Mouse (Mus musculus) kidney, embryonic 15.5 days (tissue): ENCODE results near the gene Fbll1. TPM values are rescaled to one million over a fixed set of nuclear protein-coding genes. Genes with fewer than 3 reads are reported as not detected.

Experiments used
- ATAC-seq: fragments of 200-750 bp; cut with Nextera tagmentation; replicated peaks from 2 replicates; pipeline ENCODE4 v1.8.0; 2017; ENCODE audit warnings: moderate TSS enrichment; ENCODE audit not compliant: low FRiP score
- H3K27ac ChIP-seq: fragments of 300-500 bp; sonication (generic); 2 replicates; pipeline ENCODE4 v1.5.1; 2015; ENCODE audit warnings: mild to moderate bottlenecking, inconsistent platforms
- H3K27me3 ChIP-seq: fragments of 300-500 bp; sonication (generic); 2 replicates; pipeline ENCODE4 v1.6.1; 2015; ENCODE audit warnings: inconsistent platforms
- H3K36me3 ChIP-seq: fragments of 300-500 bp; sonication (generic); 2 replicates; pipeline ENCODE4 v1.6.1; 2015; ENCODE audit warnings: inconsistent platforms
- H3K4me1 ChIP-seq: fragments of 300-500 bp; sonication (generic); 2 replicates; pipeline ENCODE4 v1.6.1; 2015; ENCODE audit warnings: inconsistent platforms
- H3K4me2 ChIP-seq: fragments of 300-500 bp; sonication (generic); 2 replicates; pipeline ENCODE4 v1.6.1; 2015; ENCODE audit warnings: moderate library complexity, mild to moderate bottlenecking, inconsistent platforms
- H3K4me3 ChIP-seq: fragments of 300-500 bp; sonication (generic); replicated peaks from 2 replicates; pipeline ENCODE4 v1.5.1; 2015; ENCODE audit warnings: mild to moderate bottlenecking, inconsistent platforms
- H3K9ac ChIP-seq: fragments of 300-500 bp; sonication (generic); 2 replicates; pipeline ENCODE4 v1.6.1; 2015; ENCODE audit warnings: mild to moderate bottlenecking, inconsistent platforms
- H3K9me3 ChIP-seq: fragments of 300-500 bp; sonication (generic); replicated peaks from 2 replicates; pipeline ENCODE4 v1.6.1; 2016; ENCODE audit warnings: inconsistent platforms
- WGBS: fragments of 180-500 bp; shearing (Covaris S2); methylation state at CpG from one replicate; pipeline ENCODE4 v1.1.7; 2015; ENCODE audit warnings: mixed read lengths; 5-methylcytosine and 5-hydroxymethylcytosine counted together
- polyA plus RNA-seq: library from polyadenylated mRNA; unstranded; fragments of >200 nt; fragmentation: Nextera tagmentation; extraction: Ambion mirVana; gene quantifications from 2 replicates; pipeline ENCODE4 v1.2.1, GENCODE M21; 2015

Fbll1 gene
- polyA plus RNA-seq, 1 experiment from 2014 or later: 0.13 TPM

DNA sequence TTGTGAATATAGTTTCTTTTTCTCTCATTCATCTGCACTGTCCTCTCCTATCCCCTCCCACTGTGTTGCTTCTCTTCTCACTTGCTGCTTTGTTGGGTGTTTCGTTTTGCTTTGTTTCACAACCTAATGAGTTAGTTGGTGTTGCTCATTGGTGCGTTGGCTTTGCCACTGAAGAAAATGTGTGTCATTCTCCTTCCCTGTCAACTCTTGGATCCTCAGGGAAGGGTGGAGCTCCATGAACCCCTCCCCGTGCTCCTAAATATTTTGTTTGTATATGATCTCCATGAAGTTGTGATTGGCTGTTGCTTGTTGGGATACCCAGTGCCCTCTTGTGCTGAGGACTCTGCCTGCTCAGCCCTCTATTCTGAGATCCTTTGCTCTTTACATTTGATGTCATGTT is 18.3 kb downstream of the Fbll1 start:
- 83% methylated on average over 3 of the region's 3 CpGs for WGBS
- Histone ChIP-seq H3K9ac (no peak overlapping the region), H3K36me3 (peaks cover 87% of the 10 kb centered on the region), H3K9me3 (no peaks in the 10 kb centered on the region), H3K27me3 (no peaks in the 10 kb centered on the region), H3K4me2 (no peak overlapping the region), H3K27ac (no peak overlapping the region), H3K4me3 (no peak overlapping the region), H3K4me1 (no peaks in the 10 kb centered on the region)
- ATAC-seq: no peak

DNA sequence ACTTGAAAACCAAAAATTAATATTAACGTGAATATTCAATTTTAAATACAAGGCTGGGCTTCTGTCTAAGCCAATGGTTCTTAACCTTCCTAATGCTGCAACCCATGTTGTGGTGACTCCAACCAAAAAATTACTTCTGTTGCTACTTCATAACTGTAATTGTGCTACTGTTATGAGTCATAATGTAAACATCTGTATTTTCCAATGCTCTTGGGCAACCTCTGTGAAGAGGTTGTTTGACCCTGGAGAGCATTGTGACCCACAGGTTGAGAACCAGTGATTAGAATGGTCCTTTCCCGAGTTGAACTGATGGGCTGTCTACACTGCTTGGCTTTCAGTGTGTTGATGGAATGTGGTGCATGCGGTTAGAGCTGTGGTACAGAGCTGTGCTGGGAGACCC is 22.2 kb downstream of the Fbll1 start:
- peaks cover 56% of the 10 kb centered on the region for H3K36me3 ChIP-seq
- H3K9me3 ChIP-seq: no peaks in the 10 kb centered on the region
- H3K27me3 ChIP-seq: no peaks in the 10 kb centered on the region
- H3K4me2 ChIP-seq: no peak overlapping the region
- whole genome bisulfite sequencing: 94% methylated on average over 3 of the region's 3 CpGs
- H3K9ac ChIP-seq: no peak overlapping the region
- no peak overlapping the region for H3K4me3 ChIP-seq
- peaks cover 4% of the 10 kb centered on the region; the same call in 1 of the 2 replicates for H3K4me1 ChIP-seq
- no peak for ATAC-seq
- no peak overlapping the region for H3K27ac ChIP-seq

GRCm38 (mm10) chr11:35775606-35776005 is 23.1 kb downstream of the Fbll1 start:
- no peak overlapping the region for H3K27ac ChIP-seq
- ATAC-seq: no peak
- peaks cover 12% of the 10 kb centered on the region for H3K4me1 ChIP-seq
- WGBS: 91% methylated on average over 3 of the region's 3 CpGs
- no peaks in the 10 kb centered on the region for H3K9me3 ChIP-seq
- no peak overlapping the region for H3K4me2 ChIP-seq
- H3K4me3 ChIP-seq: no peak overlapping the region
- no peaks in the 10 kb centered on the region for H3K27me3 ChIP-seq
- no peak overlapping the region for H3K9ac ChIP-seq
- peaks cover 51% of the 10 kb centered on the region for H3K36me3 ChIP-seq

DNA sequence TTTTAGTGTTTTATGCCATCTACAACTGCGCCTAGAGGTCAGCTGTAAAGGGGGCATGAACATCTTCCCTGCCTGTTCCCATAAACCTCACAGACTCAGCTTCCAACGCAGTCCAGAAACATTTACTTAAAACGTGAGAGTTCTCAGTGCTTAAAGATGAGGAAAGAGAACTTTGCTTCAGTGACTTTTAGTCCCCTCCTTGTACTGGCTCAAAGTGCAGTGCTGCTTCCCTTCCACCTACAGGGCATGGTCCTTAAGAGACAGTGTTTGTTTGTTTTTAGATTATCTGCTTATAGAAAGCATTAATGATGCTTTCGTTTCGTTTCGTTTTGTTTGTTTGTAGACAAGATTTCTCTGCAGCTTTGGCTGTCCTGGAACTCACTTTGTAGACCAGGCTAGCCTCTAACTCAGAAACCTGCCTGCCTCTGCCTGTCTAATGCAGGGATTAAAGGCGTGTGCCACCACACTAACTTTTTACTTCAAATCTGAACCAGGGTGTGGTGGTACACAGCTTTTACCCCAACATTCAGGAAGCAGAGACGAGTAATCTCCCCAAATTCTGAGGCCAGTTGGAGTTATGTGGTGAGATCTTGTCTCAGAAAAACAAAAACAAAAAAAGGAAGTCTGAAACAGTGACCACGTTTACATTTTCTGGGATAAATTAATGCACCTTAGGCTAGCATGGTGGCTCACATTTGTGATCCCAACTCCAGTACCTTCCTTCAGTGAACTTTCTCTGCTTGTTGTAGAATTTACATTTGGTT is 27.8 kb downstream of the Fbll1 start:
- Histone ChIP-seq H3K27ac (peak overlapping the region; percentile 94; the same call in 1 of the 2 replicates), H3K4me1 (peaks cover 13% of the 10 kb centered on the region), H3K9me3 (no peaks in the 10 kb centered on the region), H3K27me3 (no peaks in the 10 kb centered on the region), H3K9ac (peak overlapping the region; percentile 93), H3K36me3 (peaks cover 8% of the 10 kb centered on the region; the same call in 1 of the 2 replicates), H3K4me3 (peak overlapping the region; percentile 92), H3K4me2 (peak overlapping the region; percentile 76)
- no peak for ATAC-seq
- WGBS: 58% methylated on average over 9 of the region's 9 CpGs

DNA sequence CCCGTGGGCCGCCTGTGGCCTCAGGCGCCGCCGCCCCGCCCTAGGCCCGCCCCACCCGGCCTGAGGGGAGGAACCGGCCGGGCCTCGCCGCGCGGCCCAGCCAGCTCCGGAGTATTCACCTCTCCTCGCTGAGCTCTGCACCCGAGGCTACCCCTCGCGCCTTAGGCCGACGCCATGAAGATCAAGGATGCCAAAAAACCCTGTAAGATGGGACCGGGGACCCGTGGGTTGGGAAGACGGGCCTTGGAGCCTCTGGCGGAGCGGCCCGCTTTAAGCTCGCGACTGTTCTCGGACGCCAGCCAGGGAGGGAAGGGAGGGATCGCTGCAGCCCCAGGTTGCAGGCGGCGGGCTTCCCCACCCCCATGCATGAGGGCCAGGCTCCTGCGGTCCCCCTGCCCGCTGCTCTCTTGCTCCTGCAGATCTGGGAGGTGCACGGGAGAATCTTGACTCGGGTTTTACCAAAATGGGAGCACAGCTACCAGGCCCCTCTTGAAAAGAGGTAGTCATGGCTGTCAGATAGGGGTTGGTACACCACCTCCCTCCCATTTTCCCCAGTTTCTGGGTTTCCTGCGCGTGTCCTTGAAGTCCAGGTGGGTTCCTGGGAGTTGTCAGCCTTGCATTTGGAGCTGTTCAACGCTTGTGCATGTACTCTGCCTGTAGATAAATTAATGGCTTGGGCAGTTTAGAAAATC is 28.8 kb downstream of the Fbll1 start:
- peak overlapping the region; percentile 94 for H3K27ac ChIP-seq
- ATAC-seq: peak; percentile 95
- under 1% methylated on average over 41 of the region's 41 CpGs for WGBS

DNA sequence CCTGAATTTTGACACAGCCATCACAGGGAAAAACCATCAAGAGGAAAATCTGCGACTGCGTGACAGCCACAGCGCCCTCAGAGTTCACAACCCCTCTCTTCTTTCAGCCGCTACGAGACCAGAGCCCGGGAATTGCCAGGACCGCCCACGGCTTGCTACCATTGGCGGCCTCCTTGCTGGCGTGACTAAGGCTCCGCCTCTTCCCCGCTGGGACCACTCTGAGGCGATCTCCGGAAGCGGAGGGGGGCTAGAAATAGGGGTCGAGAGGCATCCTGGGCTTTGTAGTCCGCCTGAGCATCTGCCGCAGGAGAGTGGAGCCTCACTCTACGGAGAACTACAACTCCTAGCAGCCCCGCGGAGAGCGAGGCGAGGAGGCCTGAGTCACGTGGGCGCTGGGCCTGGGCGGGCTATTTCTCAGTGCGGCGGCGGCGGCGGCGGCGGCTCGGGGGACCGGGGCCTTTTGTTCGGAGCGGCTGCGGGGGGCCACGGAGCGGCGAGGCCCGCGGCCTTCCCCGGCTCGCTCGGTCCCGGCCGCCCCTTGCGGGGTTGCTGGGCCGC is 29.4 kb downstream of the Fbll1 start, which contains the start of gene Pank3:
Gene Pank3 (plus strand): TSS at position 297 of the 558 bp plus-strand sequence.
- Histone ChIP-seq H3K4me3 (peak within 1 kb of the TSS; percentile 92), H3K9me3 (no peaks in the 10 kb centered on the region), H3K4me1 (peaks cover 13% of the 10 kb centered on the region), H3K4me2 (peak within 1 kb of the TSS; percentile 76), H3K9ac (peak within 1 kb of the TSS; percentile 93), H3K27ac (peak within 1 kb of the TSS; percentile 94), H3K36me3 (peaks cover 7% of the 10 kb centered on the region; the same call in 1 of the 2 replicates), H3K27me3 (no peaks in the 10 kb centered on the region)
- under 1% methylated on average over 50 of the region's 50 CpGs for WGBS
- peak; percentile 100 for ATAC-seq

More for the DNA sequence above, 28.8 kb downstream of the Fbll1 start:
- Histone ChIP-seq H3K9ac (peak overlapping the region; percentile 93), H3K4me1 (peaks cover 13% of the 10 kb centered on the region), H3K4me3 (peak overlapping the region; percentile 92), H3K9me3 (no peaks in the 10 kb centered on the region), H3K36me3 (peaks cover 7% of the 10 kb centered on the region; the same call in 1 of the 2 replicates), H3K27me3 (no peaks in the 10 kb centered on the region), H3K4me2 (peak overlapping the region; percentile 76)

GRCm38 (mm10) chr11:35766845-35767244 is 31.8 kb downstream of the Fbll1 start:
- Histone ChIP-seq H3K4me1 (peaks cover 13% of the 10 kb centered on the region), H3K36me3 (no peaks in the 10 kb centered on the region), H3K4me3 (no peak overlapping the region), H3K9me3 (no peaks in the 10 kb centered on the region), H3K9ac (no peak overlapping the region), H3K27ac (no peak overlapping the region), H3K4me2 (no peak overlapping the region), H3K27me3 (no peaks in the 10 kb centered on the region)
- WGBS: 84% methylated on average over 5 of the region's 5 CpGs
- ATAC-seq: no peak

DNA sequence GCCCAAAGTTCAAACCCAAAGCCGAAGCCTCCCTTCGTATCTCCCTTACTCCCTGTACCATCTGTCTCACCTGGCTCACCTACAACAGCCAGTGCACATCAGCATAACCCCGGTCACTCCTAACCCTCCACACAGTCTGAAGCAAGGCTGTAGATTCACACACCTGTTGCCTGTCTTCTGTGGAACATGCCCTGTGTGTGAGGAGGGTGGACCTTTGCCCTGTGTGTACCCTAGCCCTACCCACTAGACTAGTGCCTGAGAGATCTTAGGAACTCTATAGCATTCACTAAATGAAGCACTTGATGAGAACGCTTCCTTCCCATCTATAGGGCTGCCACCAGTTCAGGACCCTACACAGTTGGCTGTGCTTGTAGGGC is 38.1 kb downstream of the Fbll1 start:
- WGBS: 92% methylated on average over 4 of the region's 4 CpGs
- no peak for ATAC-seq
- no peaks in the 10 kb centered on the region for H3K36me3 ChIP-seq

DNA sequence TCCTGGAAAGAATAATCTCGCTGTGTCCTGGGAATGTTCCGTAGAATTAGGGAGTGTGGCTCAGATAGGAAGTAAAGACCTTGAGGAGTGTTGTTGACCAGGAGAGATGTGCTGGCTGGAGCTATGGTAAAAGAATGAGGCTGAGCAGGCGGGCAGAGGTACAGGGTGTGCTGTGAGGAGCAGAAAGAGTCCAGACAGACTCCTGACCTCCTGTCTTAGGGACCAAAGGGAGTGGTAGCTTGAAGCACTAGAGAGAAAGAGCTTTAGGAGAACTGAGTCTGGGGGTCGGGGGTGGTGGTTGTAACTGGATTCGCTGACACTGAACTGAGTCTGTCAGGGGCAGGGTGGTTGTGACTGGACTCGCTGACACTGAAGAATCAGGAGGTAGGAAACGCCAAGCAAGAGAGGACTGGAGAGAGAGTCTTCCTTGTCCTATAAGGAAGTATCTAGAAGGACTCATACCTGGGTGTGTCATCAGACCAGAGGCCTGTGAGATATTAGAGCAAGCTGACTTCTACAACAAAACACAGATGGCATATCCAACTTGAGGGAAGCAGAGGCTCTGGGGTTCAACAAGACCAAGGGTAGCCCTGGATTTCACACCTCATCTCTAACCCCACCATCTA is 38.6 kb downstream of the Fbll1 start:
- H3K4me3 ChIP-seq: no peak overlapping the region
- WGBS: 84% methylated on average over 7 of the region's 7 CpGs

More for the DNA sequence above, 38.1 kb downstream of the Fbll1 start:
- no peaks in the 10 kb centered on the region for H3K27me3 ChIP-seq
- no peaks in the 10 kb centered on the region for H3K9me3 ChIP-seq
- no peak overlapping the region for H3K4me2 ChIP-seq
- H3K4me3 ChIP-seq: no peak overlapping the region
- H3K27ac ChIP-seq: no peak overlapping the region
- H3K9ac ChIP-seq: no peak overlapping the region
- H3K4me1 ChIP-seq: peaks cover 20% of the 10 kb centered on the region

GRCm38 (mm10) chr11:35756411-35757303 is 42.0 kb downstream of the Fbll1 start:
- H3K27me3 ChIP-seq: no peaks in the 10 kb centered on the region
- peak overlapping the region; percentile 27; the same call in 1 of the 2 replicates for H3K27ac ChIP-seq
- WGBS: 61% methylated on average over 11 of the region's 11 CpGs
- no peaks in the 10 kb centered on the region for H3K36me3 ChIP-seq
- H3K4me3 ChIP-seq: no peak overlapping the region
- H3K4me2 ChIP-seq: no peak overlapping the region
- ATAC-seq: no peak
- no peak overlapping the region for H3K9ac ChIP-seq
- H3K4me1 ChIP-seq: peaks cover 26% of the 10 kb centered on the region
- no peaks in the 10 kb centered on the region for H3K9me3 ChIP-seq

More for the DNA sequence above, 38.6 kb downstream of the Fbll1 start:
- H3K9me3 ChIP-seq: no peaks in the 10 kb centered on the region
- no peak overlapping the region for H3K4me2 ChIP-seq
- H3K27ac ChIP-seq: no peak overlapping the region
- no peaks in the 10 kb centered on the region for H3K36me3 ChIP-seq
- peaks cover 25% of the 10 kb centered on the region for H3K4me1 ChIP-seq
- H3K27me3 ChIP-seq: no peaks in the 10 kb centered on the region
- H3K9ac ChIP-seq: no peak overlapping the region
- ATAC-seq: no peak

DNA sequence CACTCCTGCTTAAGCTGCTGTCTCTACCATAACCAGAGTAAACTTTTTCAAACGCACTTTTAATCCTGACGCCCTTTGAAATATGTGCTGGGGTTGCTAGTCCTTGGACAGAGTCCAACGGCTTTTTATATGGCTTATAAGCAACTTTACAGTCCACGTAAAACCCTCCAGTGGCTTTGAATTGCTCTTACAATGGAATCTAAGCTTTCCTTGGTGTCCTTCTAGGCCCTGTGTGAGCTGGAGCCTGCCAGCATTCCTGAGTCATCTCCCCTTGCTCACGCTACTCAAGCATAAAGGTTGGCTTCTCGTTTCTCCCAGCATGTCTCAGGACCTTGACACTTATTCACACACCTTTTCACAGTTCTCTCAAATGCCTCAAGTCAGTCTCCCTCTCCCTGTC is 43.1 kb downstream of the Fbll1 start:
- ATAC-seq: no peak
- H3K9me3 ChIP-seq: no peaks in the 10 kb centered on the region
- H3K9ac ChIP-seq: no peak overlapping the region
- H3K27me3 ChIP-seq: no peaks in the 10 kb centered on the region
- no peak overlapping the region for H3K4me3 ChIP-seq
- H3K4me2 ChIP-seq: no peak overlapping the region
- H3K36me3 ChIP-seq: no peaks in the 10 kb centered on the region
- WGBS: 24% methylated on average over 6 of the region's 6 CpGs
- H3K27ac ChIP-seq: no peak overlapping the region
- peaks cover 33% of the 10 kb centered on the region for H3K4me1 ChIP-seq
